Comparison of ENCODE assay signal across 13 mouse cellular contexts in the genomic region with DNA sequence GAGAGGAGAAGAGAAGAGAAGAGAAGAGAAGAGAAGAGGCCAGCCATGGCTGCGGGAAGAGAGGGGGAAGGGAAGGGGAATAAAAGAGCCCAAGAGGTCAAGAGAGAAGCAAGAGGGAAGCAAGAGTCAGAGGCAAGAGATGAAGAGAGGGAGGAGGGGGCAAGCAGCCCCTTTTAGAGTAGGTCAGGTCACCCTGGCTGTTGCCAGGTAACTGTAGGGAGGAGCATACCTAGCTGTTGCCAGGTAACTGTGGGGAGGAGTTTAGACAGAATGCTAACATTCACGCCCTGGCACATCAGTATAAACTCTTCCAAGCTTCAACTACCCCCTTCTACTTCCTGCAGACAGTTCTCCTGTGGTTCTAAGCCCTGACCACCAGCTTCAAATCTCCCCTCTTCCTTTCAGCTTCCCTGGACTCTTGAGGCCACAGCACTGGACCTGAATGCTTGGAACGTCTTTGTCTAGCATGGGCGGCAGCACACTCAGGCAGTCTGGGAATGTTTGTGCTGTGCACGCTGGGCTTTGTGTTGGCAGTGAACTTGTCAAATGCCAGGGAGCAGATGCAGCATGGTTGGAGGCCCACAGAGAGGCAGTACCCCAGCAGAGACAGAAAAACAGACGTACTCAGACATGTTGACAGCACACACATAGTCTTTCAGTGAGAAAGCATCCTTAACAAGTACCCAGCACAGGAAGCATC. TPM values are rescaled to one million over a fixed set of nuclear protein-coding genes. Genes with fewer than 3 reads are reported as not detected.
DNase-seq lines count a peak whose midpoint lies in the region; ATAC-seq lines count a peak whose summit lies in the region.
"Had no signal": no experiment of that assay in that cellular context is flagged by ENCODE, and none has a peak within 500 bp of the region (broad histone marks: within the 10 kb centered on the region; RNA-seq: fewer than 3 reads in every experiment).

No protein-coding gene starts in this region.

- no peak for ATAC-seq in forebrain, embryonic 11.5 days (replicated peaks; ENCODE audit: low FRiP score)
- no peak for ATAC-seq in neural tube, embryonic 11.5 days (ENCODE audit: insufficient read depth, low FRiP score, low TSS enrichment)
- ATAC-seq in megakaryocyte progenitor cell, adult 5-6 weeks (replicated peaks; ENCODE audit: poor library complexity): no peak

- H3K4me3 ChIP-seq in forebrain, embryonic 10.5 days: no peak overlapping the region
- no peak overlapping the region for H3K4me3 ChIP-seq in forebrain, embryonic 11.5 days (ENCODE audit: low read depth, low read length)
- H3K4me3 ChIP-seq in neural tube, embryonic 11.5 days (ENCODE audit: low read depth, low read length): no peak overlapping the region
- H3K4me3 ChIP-seq: layer of hippocampus, adult 2 months had no signal

- peak overlapping the region; percentile 54 for H3K27ac ChIP-seq in forebrain, embryonic 10.5 days
- H3K27ac ChIP-seq in forebrain, embryonic 11.5 days (ENCODE audit: low read depth, low read length): no peak overlapping the region
- no peak overlapping the region for H3K27ac ChIP-seq in neural tube, embryonic 11.5 days (ENCODE audit: low read depth, low read length)
- H3K27ac ChIP-seq: layer of hippocampus, adult 2 months had no signal

- WGBS in forebrain, embryonic 10.5 days: 51% methylated on average over 6 of the region's 6 CpGs
- WGBS in forebrain, embryonic 11.5 days: 37% methylated on average over 6 of the region's 6 CpGs
- 34% methylated on average over 6 of the region's 6 CpGs for WGBS in neural tube, embryonic 11.5 days

- no peak for DNase-seq in forebrain, embryonic 10.5 days (ENCODE audit: extremely low spot score, low spot score)
- no peak for DNase-seq in forebrain, embryonic 11.5 days (ENCODE audit: low spot score)
- peak; percentile 10 for DNase-seq in lung, postnatal 10 days
- DNase-seq in lung, postnatal 25 days (ENCODE audit: low spot score): no peak
- peak; percentile 33 for DNase-seq in fibroblast of lung, adult 2 months (ENCODE audit: low read depth)
- peak; percentile 54 for DNase-seq in neural tube, embryonic 11.5 days (ENCODE audit: low spot score)
- DNase-seq in thymus, adult 18-20 months: no peak
- DNase-seq: cerebellum, adult 2 months; lung, adult 18-20 months; spleen, adult 18-20 months had no signal

- no peaks in the 10 kb centered on the region for H3K9me3 ChIP-seq in forebrain, embryonic 10.5 days
- no peaks in the 10 kb centered on the region for H3K9me3 ChIP-seq in forebrain, embryonic 11.5 days (ENCODE audit: control insufficient read depth, low read length)
- H3K9me3 ChIP-seq in neural tube, embryonic 11.5 days (ENCODE audit: control insufficient read depth, low read length): no peaks in the 10 kb centered on the region

- H3K4me2 ChIP-seq in forebrain, embryonic 11.5 days (ENCODE audit: low read depth, low read length, severe bottlenecking): no peak overlapping the region
- no peak overlapping the region for H3K4me2 ChIP-seq in neural tube, embryonic 11.5 days (ENCODE audit: low read depth)

- H3K9ac ChIP-seq in forebrain, embryonic 11.5 days (ENCODE audit: low read length): no peak overlapping the region
- no peak overlapping the region for H3K9ac ChIP-seq in neural tube, embryonic 11.5 days (ENCODE audit: low read length)

- H3K4me1 ChIP-seq in forebrain, embryonic 10.5 days: peaks cover 54% of the 10 kb centered on the region
- H3K4me1 ChIP-seq in forebrain, embryonic 11.5 days (replicated peaks; ENCODE audit: control insufficient read depth, insufficient read depth, low read length): peaks cover 9% of the 10 kb centered on the region; the same call in 1 of the 2 replicates
- peaks cover 31% of the 10 kb centered on the region for H3K4me1 ChIP-seq in neural tube, embryonic 11.5 days (ENCODE audit: control insufficient read depth, insufficient read depth, low read length)

- no peaks in the 10 kb centered on the region for H3K36me3 ChIP-seq in forebrain, embryonic 10.5 days (replicated peaks)
- no peaks in the 10 kb centered on the region for H3K36me3 ChIP-seq in forebrain, embryonic 11.5 days (ENCODE audit: control insufficient read depth, insufficient read depth, low read length)
- H3K36me3 ChIP-seq in neural tube, embryonic 11.5 days (ENCODE audit: control insufficient read depth, insufficient read depth, low read length): no peaks in the 10 kb centered on the region

- peaks cover 57% of the 10 kb centered on the region for H3K27me3 ChIP-seq in forebrain, embryonic 10.5 days (ENCODE audit: poor library complexity, severe bottlenecking)
- no peaks in the 10 kb centered on the region for H3K27me3 ChIP-seq in forebrain, embryonic 11.5 days (ENCODE audit: control insufficient read depth, insufficient read depth, low read length)
- H3K27me3 ChIP-seq in neural tube, embryonic 11.5 days (ENCODE audit: control insufficient read depth, insufficient read depth, low read length): no peaks in the 10 kb centered on the region

RNA-seq across cellular contexts. Expression of a gene that starts 51.0 kb away (rescaled TPM):
- 1.7 and 2.2 TPM in 2 replicates for polyA plus RNA-seq in forebrain, embryonic 10.5 days (2016; fragmentation: Nextera tagmentation; extraction: Ambion mirVana)
- 1.3 and 1.6 TPM in 2 replicates for polyA plus RNA-seq in forebrain, embryonic 11.5 days (2014; fragmentation: Nextera tagmentation; extraction: Ambion mirVana)
- polyA plus RNA-seq in neural tube, embryonic 11.5 days (2014; fragmentation: Nextera tagmentation; extraction: Ambion mirVana): 9.5 and 13.0 TPM in 2 replicates
- total RNA-seq in megakaryocyte progenitor cell, adult 5-6 weeks (2015): 0.07 TPM in 1 of 2 replicates, not detected in the other
- not detected in 2 replicates for total RNA-seq in megakaryocyte progenitor cell, adult 5-6 weeks (2017)
- total RNA-seq: monocyte, adult 5-6 weeks had no signal

Comparison
In these comparisons a context has a peak if more than half of its experiments do, and no peak if none do; other contexts are left out.
1. DNase-seq: peak in lung, postnatal 10 days (single experiment), fibroblast of lung, adult 2 months (single experiment) and neural tube, embryonic 11.5 days (single experiment); none in forebrain, embryonic 10.5 days (single experiment), forebrain, embryonic 11.5 days (single experiment), lung, postnatal 25 days (single experiment) and thymus, adult 18-20 months (0 of 2).